Mouse (Mus musculus) embryo, embryonic 9.5 days (tissue): ENCODE results near the gene Slc9a4.
"Not testable (repeated sequence)": the region's sequence is repeated elsewhere in the genome, so short reads cannot be mapped to it uniquely, and the experiment has no call there.

Experiments
- DNase-seq: peaks from one replicate; pipeline ENCODE4 v3.0.0-alpha.2; 2017; ENCODE audit errors: extremely low spot score

Slc9a4 gene

GRCm38 (mm10) chr1:40650803-40651497 is 71.1 kb downstream of the Slc9a4 start:
- DNase-seq: no peak

- DNase-seq: no peak
Observed at GRCm38 (mm10) chr1:40657035-40657434, 77.2 kb downstream of the Slc9a4 start.

GRCm38 (mm10) chr1:40657978-40658496 is 78.2 kb downstream of the Slc9a4 start:
- peak; percentile 72 for DNase-seq

- DNase-seq: no peak
Observed at GRCm38 (mm10) chr1:40659017-40659416, 79.1 kb downstream of the Slc9a4 start.

GRCm38 (mm10) chr1:40659496-40659895 is 79.6 kb downstream of the Slc9a4 start:
- no peak for DNase-seq

- no peak for DNase-seq
Observed at GRCm38 (mm10) chr1:40660838-40661237, 81.0 kb downstream of the Slc9a4 start.

GRCm38 (mm10) chr1:40665401-40666370 is 85.8 kb downstream of the Slc9a4 start:
- DNase-seq: no peak

GRCm38 (mm10) chr1:40667442-40667841 is 87.6 kb downstream of the Slc9a4 start:
- not testable (repeated sequence) for DNase-seq

GRCm38 (mm10) chr1:40670025-40670424 is 90.1 kb downstream of the Slc9a4 start:
- DNase-seq: no peak

- DNase-seq: no peak
Observed at GRCm38 (mm10) chr1:40671490-40671889, 91.6 kb downstream of the Slc9a4 start.

- no peak for DNase-seq
Observed at GRCm38 (mm10) chr1:40677306-40677705, 97.4 kb downstream of the Slc9a4 start.
